Mouse (Mus musculus) midbrain, embryonic 11.5 days (tissue): ENCODE results near the gene Ccl4. TPM values are rescaled to one million over a fixed set of nuclear protein-coding genes. Genes with fewer than 3 reads are reported as not detected.

Experiments
- ATAC-seq: fragments of 200-750 bp; cut with Nextera tagmentation; 2 replicates; pipeline ENCODE4 v1.8.0; 2017; ENCODE audit warnings: moderate TSS enrichment, moderate library complexity; ENCODE audit not compliant: low FRiP score
- DNase-seq: peaks from one replicate; pipeline ENCODE4 v3.0.0; 2015; ENCODE audit warnings: low spot score; ENCODE audit errors: missing footprints
- H3K27ac ChIP-seq: fragments of 300-500 bp; sonication (generic); 2 replicates; pipeline ENCODE4 v1.5.1; 2014; ENCODE audit warnings: low read depth, low read length
- H3K27me3 ChIP-seq: fragments of 300-500 bp; sonication (generic); 2 replicates; pipeline ENCODE4 v1.6.1; 2014; ENCODE audit warnings: mild to moderate bottlenecking, low read length, moderate library complexity, mixed read lengths; ENCODE audit not compliant: control insufficient read depth, insufficient read depth
- H3K36me3 ChIP-seq: fragments of 300-500 bp; sonication (generic); 2 replicates; pipeline ENCODE4 v1.6.1; 2014; ENCODE audit warnings: mild to moderate bottlenecking, low read length, moderate library complexity, mixed read lengths; ENCODE audit not compliant: control insufficient read depth, insufficient read depth
- H3K4me1 ChIP-seq: fragments of 300-500 bp; sonication (generic); 2 replicates; pipeline ENCODE4 v1.6.1; 2014; ENCODE audit warnings: low read length; ENCODE audit not compliant: control insufficient read depth, insufficient read depth
- H3K4me2 ChIP-seq: fragments of 300-500 bp; sonication (generic); 2 replicates; pipeline ENCODE4 v1.6.1; 2014; ENCODE audit warnings: mild to moderate bottlenecking, moderate library complexity
- H3K4me3 ChIP-seq: fragments of 300-500 bp; sonication (generic); 2 replicates; pipeline ENCODE4 v1.5.1; 2014; ENCODE audit warnings: low read depth, low read length
- H3K9ac ChIP-seq: fragments of 300-500 bp; sonication (generic); 2 replicates; pipeline ENCODE4 v1.6.1; 2014; ENCODE audit warnings: low read length
- H3K9me3 ChIP-seq: fragments of 300-500 bp; sonication (generic); 2 replicates; pipeline ENCODE4 v1.6.1; 2016; ENCODE audit warnings: low read length; ENCODE audit not compliant: control insufficient read depth
- WGBS: fragments of 180-500 bp; shearing (Covaris S2); extraction: QIAGEN DNeasy Blood & Tissue Kit; methylation state at CpG from one replicate; pipeline ENCODE4 v1.1.7; 2014; 5-methylcytosine and 5-hydroxymethylcytosine counted together
- polyA plus RNA-seq: library from polyadenylated mRNA; unstranded; fragments of >200 nt; fragmentation: Nextera tagmentation; extraction: Ambion mirVana; gene quantifications from 2 replicates; pipeline ENCODE4 v1.2.1, GENCODE M21; 2014

Gene Ccl4
- polyA plus RNA-seq, 1 experiment from 2014 or later: not detected

GRCm38 (mm10) chr11:83654606-83655005 is 7.8 kb upstream of the Ccl4 start:
- Histone ChIP-seq H3K27ac (no peak overlapping the region), H3K4me3 (no peak overlapping the region), H3K4me2 (no peak overlapping the region), H3K36me3 (no peaks in the 10 kb centered on the region), H3K4me1 (no peaks in the 10 kb centered on the region), H3K9ac (no peak overlapping the region), H3K9me3 (no peaks in the 10 kb centered on the region), H3K27me3 (no peaks in the 10 kb centered on the region)
- DNase-seq (no peak), ATAC-seq (no peak)
- 84% methylated on average over 8 of the region's 8 CpGs for WGBS

GRCm38 (mm10) chr11:83657508-83657907 is 4.9 kb upstream of the Ccl4 start:
- no peak for DNase-seq
- Histone ChIP-seq H3K9me3 (no peaks in the 10 kb centered on the region), H3K9ac (no peak overlapping the region), H3K27me3 (no peaks in the 10 kb centered on the region), H3K4me2 (no peak overlapping the region), H3K4me1 (no peaks in the 10 kb centered on the region), H3K4me3 (no peak overlapping the region), H3K36me3 (no peaks in the 10 kb centered on the region), H3K27ac (no peak overlapping the region)
- ATAC-seq: no peak
- WGBS: 86% methylated on average over 3 of the region's 3 CpGs

GRCm38 (mm10) chr11:83658797-83659196 is 3.6 kb upstream of the Ccl4 start:
- ATAC-seq (no peak), DNase-seq (no peak)
- H3K9me3 ChIP-seq: no peaks in the 10 kb centered on the region
- no peak overlapping the region for H3K9ac ChIP-seq
- 83% methylated on average over 6 of the region's 6 CpGs for WGBS
- H3K27me3 ChIP-seq: no peaks in the 10 kb centered on the region
- H3K4me3 ChIP-seq: no peak overlapping the region
- no peak overlapping the region for H3K27ac ChIP-seq
- no peaks in the 10 kb centered on the region for H3K4me1 ChIP-seq
- H3K36me3 ChIP-seq: no peaks in the 10 kb centered on the region
- no peak overlapping the region for H3K4me2 ChIP-seq

- Histone ChIP-seq H3K27ac (no peak overlapping the region), H3K4me2 (no peak overlapping the region), H3K4me1 (no peaks in the 10 kb centered on the region), H3K9ac (no peak overlapping the region), H3K9me3 (no peaks in the 10 kb centered on the region), H3K36me3 (no peaks in the 10 kb centered on the region), H3K4me3 (no peak overlapping the region), H3K27me3 (no peaks in the 10 kb centered on the region)
- ATAC-seq: no peak
- no peak for DNase-seq
- WGBS: 93% methylated on average over 5 of the region's 5 CpGs
These were observed 1.1 kb downstream of the Ccl4 start for GRCm38 (mm10) chr11:83663532-83663931.

GRCm38 (mm10) chr11:83671743-83672142 is 9.4 kb downstream of the Ccl4 start:
- no peaks in the 10 kb centered on the region for H3K27me3 ChIP-seq
- H3K4me1 ChIP-seq: no peaks in the 10 kb centered on the region
- no peaks in the 10 kb centered on the region for H3K9me3 ChIP-seq
- no peak overlapping the region for H3K4me3 ChIP-seq
- no peak overlapping the region for H3K4me2 ChIP-seq
- H3K9ac ChIP-seq: no peak overlapping the region
- DNase-seq (no peak), ATAC-seq (no peak)
- H3K36me3 ChIP-seq: no peaks in the 10 kb centered on the region
- no peak overlapping the region for H3K27ac ChIP-seq

DNA sequence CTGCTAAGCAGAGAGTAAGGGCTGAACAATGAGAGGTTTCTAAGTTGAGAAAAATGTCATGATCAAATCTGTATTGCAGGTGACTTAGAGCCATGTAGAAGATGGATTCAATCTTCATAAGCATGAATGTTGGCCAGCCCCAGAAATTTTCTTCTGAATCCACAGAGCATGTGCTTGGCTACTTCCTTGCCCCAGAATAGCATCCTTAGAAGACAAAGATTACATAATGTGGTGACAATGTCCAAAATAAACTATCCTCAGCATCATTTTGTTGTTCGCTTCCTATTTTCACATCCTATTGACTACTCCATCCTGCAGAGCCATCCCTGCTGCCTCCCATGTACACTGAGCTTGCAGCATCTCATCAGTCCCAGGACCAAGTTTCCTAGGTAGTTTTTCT is 13.3 kb downstream of the Ccl4 start:
- no peak overlapping the region for H3K4me2 ChIP-seq
- ATAC-seq (no peak), DNase-seq (no peak)
- no peak overlapping the region for H3K27ac ChIP-seq
- H3K36me3 ChIP-seq: no peaks in the 10 kb centered on the region
- WGBS: 100% methylated on average over 1 of the region's 1 CpGs
- no peak overlapping the region for H3K4me3 ChIP-seq
- no peaks in the 10 kb centered on the region for H3K9me3 ChIP-seq
- no peak overlapping the region for H3K9ac ChIP-seq
- H3K4me1 ChIP-seq: no peaks in the 10 kb centered on the region
- no peaks in the 10 kb centered on the region for H3K27me3 ChIP-seq

- ATAC-seq (no peak), DNase-seq (no peak)
- Histone ChIP-seq H3K36me3 (no peaks in the 10 kb centered on the region), H3K4me2 (no peak overlapping the region), H3K9ac (no peak overlapping the region), H3K27ac (no peak overlapping the region), H3K4me3 (no peak overlapping the region), H3K4me1 (no peaks in the 10 kb centered on the region), H3K9me3 (no peaks in the 10 kb centered on the region), H3K27me3 (no peaks in the 10 kb centered on the region)
- WGBS: 80% methylated on average over 1 of the region's 1 CpGs
These were observed 27.5 kb downstream of the Ccl4 start for GRCm38 (mm10) chr11:83689918-83690317.

DNA sequence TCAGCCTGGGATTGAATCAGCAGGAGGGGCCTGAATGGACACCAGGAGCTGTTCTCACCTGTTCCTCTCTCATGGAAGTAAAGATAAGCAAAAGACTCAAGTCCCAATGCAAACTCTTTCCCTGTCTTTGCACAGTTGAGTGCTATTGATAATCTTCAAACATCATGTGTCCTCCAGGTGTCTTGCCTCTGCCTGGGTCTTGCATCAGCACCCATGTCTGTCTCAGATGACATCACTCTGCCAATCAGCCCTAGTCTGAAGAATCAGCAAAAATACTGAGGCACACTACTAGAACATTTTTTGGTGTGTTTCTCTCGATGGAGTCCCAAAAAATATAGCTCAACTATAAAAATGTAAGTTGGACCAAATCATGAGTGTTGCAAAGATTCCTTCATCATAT is 29.6 kb downstream of the Ccl4 start:
- no peak for DNase-seq
- no peak overlapping the region for H3K27ac ChIP-seq
- WGBS: 72% methylated on average over 1 of the region's 1 CpGs
- no peak overlapping the region for H3K9ac ChIP-seq
- H3K4me1 ChIP-seq: no peaks in the 10 kb centered on the region
- no peaks in the 10 kb centered on the region for H3K9me3 ChIP-seq
- no peak overlapping the region for H3K4me3 ChIP-seq
- no peaks in the 10 kb centered on the region for H3K27me3 ChIP-seq
- no peak for ATAC-seq
- no peaks in the 10 kb centered on the region for H3K36me3 ChIP-seq
- H3K4me2 ChIP-seq: no peak overlapping the region

GRCm38 (mm10) chr11:83703705-83704104 is 41.3 kb downstream of the Ccl4 start, which contains the start of gene Wfdc17:
Gene Wfdc17 (plus strand): TSS chr11:83703991.
- Histone ChIP-seq H3K27me3 (no peaks in the 10 kb centered on the region), H3K4me1 (no peaks in the 10 kb centered on the region), H3K27ac (no peak within 1 kb of the TSS), H3K9ac (no peak within 1 kb of the TSS), H3K4me3 (no peak within 1 kb of the TSS), H3K4me2 (no peak within 1 kb of the TSS), H3K9me3 (no peaks in the 10 kb centered on the region), H3K36me3 (no peaks in the 10 kb centered on the region)
- ATAC-seq (no peak), DNase-seq (no peak)
- 64% methylated on average over 1 of the region's 1 CpGs for WGBS

GRCm38 (mm10) chr11:83708715-83709114 is 46.3 kb downstream of the Ccl4 start, which contains the start of gene Wfdc18:
Gene Wfdc18 (plus strand): TSS chr11:83709015.
- H3K9me3 ChIP-seq: no peaks in the 10 kb centered on the region
- H3K36me3 ChIP-seq: no peaks in the 10 kb centered on the region
- no peak within 1 kb of the TSS for H3K27ac ChIP-seq
- H3K27me3 ChIP-seq: no peaks in the 10 kb centered on the region
- no peak within 1 kb of the TSS for H3K9ac ChIP-seq
- no peak for ATAC-seq
- no peaks in the 10 kb centered on the region for H3K4me1 ChIP-seq
- no peak within 1 kb of the TSS for H3K4me2 ChIP-seq
- DNase-seq: no peak
- no peak within 1 kb of the TSS for H3K4me3 ChIP-seq
- WGBS: 74% methylated on average over 4 of the region's 4 CpGs
